Mouse (Mus musculus): ENCODE measurements at regions not wholly inside any gene's neighbourhood (a gene's known extent, or its start where the extent isn't known, plus 50 kb on each side); places are given as distances from the start of the nearest gene placed in this dataset.

DNA sequence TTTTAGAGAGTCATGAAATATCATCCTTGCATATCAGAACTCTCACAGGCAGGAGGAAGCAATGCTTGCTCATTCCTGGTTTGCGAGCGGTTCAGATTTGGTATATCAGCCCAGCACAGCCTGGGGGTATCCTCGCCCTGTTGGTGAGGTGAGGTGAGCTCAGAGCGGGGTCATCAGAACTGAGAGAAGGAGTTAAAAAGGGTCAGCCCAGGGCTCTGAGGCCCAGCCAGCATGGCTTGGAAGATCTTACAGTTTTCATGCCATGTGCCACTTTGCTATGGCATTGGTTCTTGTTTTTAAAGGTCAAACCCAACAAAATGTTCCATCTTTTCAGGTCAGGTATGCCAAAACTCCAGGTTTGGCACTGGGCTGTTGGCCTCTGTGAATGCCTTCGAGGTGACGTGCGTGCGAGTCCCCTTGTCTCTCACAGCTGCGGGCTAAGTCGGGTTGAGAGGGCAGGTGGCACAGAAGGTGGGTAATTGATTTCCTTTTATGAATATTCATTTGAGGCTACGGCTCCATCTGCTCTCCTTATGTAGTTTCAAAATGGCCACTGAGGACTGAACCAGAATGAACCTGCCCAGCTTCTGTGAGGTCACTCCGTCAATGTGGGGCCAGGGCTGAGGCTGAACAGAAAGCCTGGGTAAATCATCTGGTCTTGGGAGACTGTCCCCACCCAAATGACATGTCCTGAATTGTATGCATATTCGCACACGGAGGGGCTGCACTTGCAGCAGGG is 86.3 kb downstream of the Hhipl2 start:
- ATAC-seq (ENCODE audit: low FRiP score, low TSS enrichment) (peak; percentile 31; the same call in 1 of the 2 replicates), DNase-seq (peak; percentile 22)
- Histone ChIP-seq H3K27ac (replicated peaks; ENCODE audit: low read depth, low read length) (no peak overlapping the region), H3K4me3 (replicated peaks; ENCODE audit: low read depth, low read length) (no peak overlapping the region), H3K27me3 (ENCODE audit: control insufficient read depth, insufficient read depth, low read length) (no peaks in the 10 kb centered on the region), H3K4me1 (ENCODE audit: control insufficient read depth, insufficient read depth, low read length) (no peaks in the 10 kb centered on the region), H3K36me3 (ENCODE audit: control insufficient read depth, insufficient read depth, low read length) (no peaks in the 10 kb centered on the region), H3K9ac (replicated peaks; ENCODE audit: low read length) (no peak overlapping the region), H3K4me2 (ENCODE audit: low read length) (no peak overlapping the region), H3K9me3 (ENCODE audit: control insufficient read depth, low read length) (no peaks in the 10 kb centered on the region)
- 63% methylated on average over 14 of the region's 14 CpGs for WGBS

DNA sequence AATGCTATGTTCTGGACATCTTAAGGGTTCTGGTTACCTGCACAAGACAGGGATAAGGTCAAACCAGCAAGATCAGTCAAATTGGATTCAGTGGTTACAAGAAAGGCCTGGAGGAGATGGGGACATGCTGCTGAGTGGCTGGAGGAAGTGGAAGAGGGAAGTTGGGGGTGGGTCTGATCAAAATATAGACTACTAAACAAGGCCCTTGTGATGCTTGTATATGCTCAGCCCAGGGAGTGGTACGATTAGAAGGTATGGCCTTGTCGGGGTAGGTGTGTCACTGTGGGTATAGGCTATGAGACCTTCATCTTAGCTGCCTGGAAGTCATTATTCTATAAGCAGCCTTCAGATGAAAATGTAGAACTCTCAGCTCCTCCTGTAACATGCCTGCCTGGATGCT is 89.9 kb downstream of the Hhipl2 start:
- H3K27me3 ChIP-seq (ENCODE audit: control insufficient read depth, insufficient read depth, low read length): no peaks in the 10 kb centered on the region
- ATAC-seq (ENCODE audit: low FRiP score, low TSS enrichment): no peak
- no peaks in the 10 kb centered on the region for H3K4me1 ChIP-seq (ENCODE audit: control insufficient read depth, insufficient read depth, low read length)
- H3K27ac ChIP-seq (replicated peaks; ENCODE audit: low read depth, low read length): no peak overlapping the region
- H3K9me3 ChIP-seq (ENCODE audit: control insufficient read depth, low read length): no peaks in the 10 kb centered on the region
- no peak overlapping the region for H3K9ac ChIP-seq (replicated peaks; ENCODE audit: low read length)
- 93% methylated on average over 2 of the region's 2 CpGs for WGBS
- H3K36me3 ChIP-seq (ENCODE audit: control insufficient read depth, insufficient read depth, low read length): no peaks in the 10 kb centered on the region
- H3K4me2 ChIP-seq (ENCODE audit: low read length): no peak overlapping the region
- H3K4me3 ChIP-seq (replicated peaks; ENCODE audit: low read depth, low read length): no peak overlapping the region
- no peak for DNase-seq

DNA sequence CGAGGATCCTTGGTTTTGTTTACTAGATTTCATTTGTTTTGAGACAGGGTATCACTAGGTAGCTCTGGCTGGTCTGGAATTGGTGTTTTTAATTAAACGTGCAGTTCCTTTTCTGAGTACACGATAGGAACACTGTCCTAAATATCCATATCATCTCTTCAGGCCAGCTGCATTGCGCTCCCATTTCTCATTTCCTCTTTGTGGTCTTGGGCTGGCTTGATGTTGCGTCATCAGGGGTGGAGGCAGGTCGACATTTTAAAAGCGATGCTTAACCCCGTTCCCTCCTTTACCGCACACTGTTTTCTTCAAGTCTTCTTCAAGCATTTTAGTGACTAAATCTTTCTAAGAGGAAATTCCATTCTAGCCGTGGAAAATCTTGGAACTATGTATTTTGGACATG is 92.7 kb downstream of the Hhipl2 start:
- Histone ChIP-seq H3K9me3 (ENCODE audit: control insufficient read depth, low read length) (no peaks in the 10 kb centered on the region), H3K4me3 (replicated peaks; ENCODE audit: low read depth, low read length) (no peak overlapping the region), H3K4me2 (ENCODE audit: low read length) (no peak overlapping the region), H3K27ac (replicated peaks; ENCODE audit: low read depth, low read length) (no peak overlapping the region), H3K4me1 (ENCODE audit: control insufficient read depth, insufficient read depth, low read length) (no peaks in the 10 kb centered on the region), H3K9ac (replicated peaks; ENCODE audit: low read length) (no peak overlapping the region), H3K36me3 (ENCODE audit: control insufficient read depth, insufficient read depth, low read length) (no peaks in the 10 kb centered on the region), H3K27me3 (ENCODE audit: control insufficient read depth, insufficient read depth, low read length) (no peaks in the 10 kb centered on the region)
- ATAC-seq (ENCODE audit: low FRiP score, low TSS enrichment): no peak
- no peak for DNase-seq
- 90% methylated on average over 10 of the region's 10 CpGs for WGBS

DNA sequence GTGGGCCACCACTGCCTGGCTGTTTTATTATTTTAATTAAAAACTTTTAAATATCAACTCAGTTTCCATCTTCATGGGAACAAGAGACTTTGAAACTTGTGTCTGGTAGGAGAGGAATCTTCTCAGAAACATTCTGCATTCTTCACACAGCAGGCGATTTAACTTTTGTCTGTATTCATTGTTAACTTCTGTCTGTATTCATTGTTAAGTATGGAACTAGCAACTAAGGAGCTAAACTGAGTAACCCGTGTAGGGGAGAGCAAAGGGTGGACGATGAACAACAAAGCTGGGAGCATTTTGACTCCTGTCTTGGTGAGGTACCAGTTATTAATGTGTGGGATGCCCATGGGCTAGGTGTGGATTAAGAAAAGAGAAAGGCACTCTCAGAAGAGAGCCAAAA is 95.9 kb downstream of the Hhipl2 start:
- Histone ChIP-seq H3K9me3 (ENCODE audit: control insufficient read depth, low read length) (no peaks in the 10 kb centered on the region), H3K36me3 (ENCODE audit: control insufficient read depth, insufficient read depth, low read length) (no peaks in the 10 kb centered on the region), H3K27ac (replicated peaks; ENCODE audit: low read depth, low read length) (no peak overlapping the region), H3K4me1 (ENCODE audit: control insufficient read depth, insufficient read depth, low read length) (no peaks in the 10 kb centered on the region), H3K9ac (replicated peaks; ENCODE audit: low read length) (no peak overlapping the region), H3K27me3 (ENCODE audit: control insufficient read depth, insufficient read depth, low read length) (no peaks in the 10 kb centered on the region), H3K4me3 (replicated peaks; ENCODE audit: low read depth, low read length) (no peak overlapping the region), H3K4me2 (ENCODE audit: low read length) (no peak overlapping the region)
- 60% methylated on average over 3 of the region's 3 CpGs for WGBS
- no peak for ATAC-seq (ENCODE audit: low FRiP score, low TSS enrichment)
- no peak for DNase-seq

DNA sequence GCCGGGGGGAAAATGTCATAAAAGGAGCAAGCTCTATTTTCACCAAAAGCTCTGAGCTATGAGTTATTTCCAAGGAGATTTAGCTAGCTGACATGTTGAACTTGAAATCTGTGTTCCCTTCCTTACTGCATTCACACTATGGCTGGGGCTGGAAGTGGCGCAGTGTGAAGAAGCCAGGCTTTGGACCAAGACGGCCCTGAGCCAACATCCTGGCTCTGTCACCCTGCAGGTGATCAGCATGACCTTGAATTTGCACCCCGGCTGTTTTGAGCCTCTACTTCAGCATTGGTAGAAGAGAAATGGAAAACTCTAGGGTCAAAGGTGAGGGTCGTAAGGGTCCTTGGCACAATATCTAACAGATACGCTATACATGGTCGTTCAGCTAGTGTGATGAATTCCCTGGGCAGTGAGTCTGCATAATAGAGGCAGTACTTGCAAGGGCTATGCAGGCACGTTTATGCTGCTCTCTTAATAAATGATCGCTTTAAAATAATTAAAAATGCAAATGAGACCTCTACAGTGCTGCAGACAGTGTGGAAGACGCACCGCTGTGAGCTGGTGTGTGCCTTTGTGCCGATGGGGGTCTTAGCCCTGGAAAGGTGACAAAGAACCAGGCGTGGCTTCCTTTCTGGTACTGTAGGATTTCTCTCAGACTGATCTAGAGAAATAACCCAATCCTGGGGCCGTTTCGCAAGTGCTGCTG is 96.4 kb downstream of the Hhipl2 start:
- Histone ChIP-seq H3K4me1 (ENCODE audit: control insufficient read depth, insufficient read depth, low read length) (no peaks in the 10 kb centered on the region), H3K9me3 (ENCODE audit: control insufficient read depth, low read length) (no peaks in the 10 kb centered on the region), H3K27ac (replicated peaks; ENCODE audit: low read depth, low read length) (0 out of 2 replicates have a peak overlapping the region, but pooled peaks have one; percentile 43), H3K9ac (replicated peaks; ENCODE audit: low read length) (no peak overlapping the region), H3K4me3 (replicated peaks; ENCODE audit: low read depth, low read length) (no peak overlapping the region), H3K27me3 (ENCODE audit: control insufficient read depth, insufficient read depth, low read length) (no peaks in the 10 kb centered on the region), H3K36me3 (ENCODE audit: control insufficient read depth, insufficient read depth, low read length) (no peaks in the 10 kb centered on the region), H3K4me2 (ENCODE audit: low read length) (no peak overlapping the region)
- ATAC-seq (ENCODE audit: low FRiP score, low TSS enrichment) (no peak), DNase-seq (peak; percentile 30)
- 68% methylated on average over 15 of the region's 15 CpGs for WGBS

DNA sequence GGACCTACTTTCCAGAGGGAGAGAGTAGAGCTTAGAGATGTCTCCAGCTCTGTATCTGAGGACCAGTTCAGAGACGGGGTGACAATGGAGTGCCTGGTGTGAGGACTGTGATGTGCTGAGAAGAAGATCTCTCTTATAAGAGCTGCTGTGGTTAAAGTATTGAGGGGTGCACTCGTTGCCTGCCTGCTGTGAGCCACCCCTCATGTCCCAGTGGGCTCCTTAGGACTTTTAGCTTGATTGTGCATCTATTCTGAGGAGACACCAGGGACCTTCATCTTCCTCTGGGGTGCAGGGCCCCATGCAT is 96.9 kb downstream of the Hhipl2 start:
- no peak overlapping the region for H3K4me3 ChIP-seq (replicated peaks; ENCODE audit: low read depth, low read length)
- 75% methylated on average over 2 of the region's 2 CpGs for WGBS
- H3K27me3 ChIP-seq (ENCODE audit: control insufficient read depth, insufficient read depth, low read length): no peaks in the 10 kb centered on the region
- no peaks in the 10 kb centered on the region for H3K36me3 ChIP-seq (ENCODE audit: control insufficient read depth, insufficient read depth, low read length)
- no peaks in the 10 kb centered on the region for H3K9me3 ChIP-seq (ENCODE audit: control insufficient read depth, low read length)
- peaks cover 3% of the 10 kb centered on the region for H3K4me1 ChIP-seq (ENCODE audit: control insufficient read depth, insufficient read depth, low read length)
- ATAC-seq (ENCODE audit: low FRiP score, low TSS enrichment) (no peak), DNase-seq (no peak)
- H3K9ac ChIP-seq (replicated peaks; ENCODE audit: low read length): no peak overlapping the region
- H3K4me2 ChIP-seq (ENCODE audit: low read length): no peak overlapping the region
- 0 out of 2 replicates have a peak overlapping the region, but pooled peaks have one; percentile 43 for H3K27ac ChIP-seq (replicated peaks; ENCODE audit: low read depth, low read length)

DNA sequence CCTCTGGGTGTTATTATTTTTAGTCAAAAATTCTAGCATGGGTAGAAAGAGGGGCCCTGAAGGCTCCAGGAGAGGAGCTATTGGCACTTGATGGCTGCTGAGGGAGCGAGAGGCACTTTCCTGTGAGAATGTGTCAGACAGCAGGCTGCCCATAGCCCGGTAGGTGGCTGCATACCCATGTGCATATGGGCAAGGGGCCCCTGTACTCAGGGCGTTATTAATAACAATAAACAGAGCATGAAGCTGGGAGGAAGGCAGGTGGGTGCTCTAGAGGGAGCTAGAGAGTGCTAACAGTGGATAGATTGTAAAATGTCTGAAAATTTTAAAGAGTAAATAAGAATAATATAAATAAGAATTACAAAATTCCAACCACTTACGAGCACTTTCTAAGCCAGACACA is 98.2 kb downstream of the Hhipl2 start:
- Histone ChIP-seq H3K9me3 (ENCODE audit: control insufficient read depth, low read length) (no peaks in the 10 kb centered on the region), H3K27ac (replicated peaks; ENCODE audit: low read depth, low read length) (no peak overlapping the region), H3K4me3 (replicated peaks; ENCODE audit: low read depth, low read length) (no peak overlapping the region), H3K9ac (replicated peaks; ENCODE audit: low read length) (no peak overlapping the region), H3K4me1 (ENCODE audit: control insufficient read depth, insufficient read depth, low read length) (peaks cover 11% of the 10 kb centered on the region), H3K36me3 (ENCODE audit: control insufficient read depth, insufficient read depth, low read length) (no peaks in the 10 kb centered on the region), H3K27me3 (ENCODE audit: control insufficient read depth, insufficient read depth, low read length) (no peaks in the 10 kb centered on the region), H3K4me2 (ENCODE audit: low read length) (no peak overlapping the region)
- WGBS: 75% methylated on average over 4 of the region's 4 CpGs
- peak; percentile 44 for DNase-seq
- ATAC-seq (ENCODE audit: low FRiP score, low TSS enrichment): no peak

DNA sequence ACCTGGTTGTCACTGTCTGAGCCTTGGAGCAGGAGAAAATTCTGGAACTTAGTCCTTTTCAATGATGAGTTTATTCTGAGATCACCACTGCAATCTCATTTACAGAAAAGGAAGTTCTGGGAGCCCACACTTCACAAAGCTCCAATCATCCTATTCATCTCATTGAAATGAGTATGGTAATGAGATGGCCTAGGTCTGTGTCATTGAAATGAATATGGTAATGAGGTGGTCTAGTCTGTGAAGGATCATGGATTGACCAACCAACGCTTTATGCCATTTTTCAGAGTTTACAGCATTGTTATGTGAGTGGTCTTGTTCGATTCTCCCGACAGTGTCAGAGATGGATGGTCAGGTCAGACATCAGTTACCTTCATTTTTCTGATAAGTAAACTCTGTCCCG is 99.2 kb downstream of the Hhipl2 start:
- H3K4me3 ChIP-seq (replicated peaks; ENCODE audit: low read depth, low read length): no peak overlapping the region
- no peak overlapping the region for H3K9ac ChIP-seq (replicated peaks; ENCODE audit: low read length)
- peaks cover 22% of the 10 kb centered on the region for H3K4me1 ChIP-seq (ENCODE audit: control insufficient read depth, insufficient read depth, low read length)
- no peaks in the 10 kb centered on the region for H3K27me3 ChIP-seq (ENCODE audit: control insufficient read depth, insufficient read depth, low read length)
- no peak overlapping the region for H3K27ac ChIP-seq (replicated peaks; ENCODE audit: low read depth, low read length)
- ATAC-seq (ENCODE audit: low FRiP score, low TSS enrichment) (no peak), DNase-seq (no peak)
- 69% methylated on average over 4 of the region's 4 CpGs for WGBS
- H3K4me2 ChIP-seq (ENCODE audit: low read length): no peak overlapping the region
- H3K36me3 ChIP-seq (ENCODE audit: control insufficient read depth, insufficient read depth, low read length): no peaks in the 10 kb centered on the region
- no peaks in the 10 kb centered on the region for H3K9me3 ChIP-seq (ENCODE audit: control insufficient read depth, low read length)

DNA sequence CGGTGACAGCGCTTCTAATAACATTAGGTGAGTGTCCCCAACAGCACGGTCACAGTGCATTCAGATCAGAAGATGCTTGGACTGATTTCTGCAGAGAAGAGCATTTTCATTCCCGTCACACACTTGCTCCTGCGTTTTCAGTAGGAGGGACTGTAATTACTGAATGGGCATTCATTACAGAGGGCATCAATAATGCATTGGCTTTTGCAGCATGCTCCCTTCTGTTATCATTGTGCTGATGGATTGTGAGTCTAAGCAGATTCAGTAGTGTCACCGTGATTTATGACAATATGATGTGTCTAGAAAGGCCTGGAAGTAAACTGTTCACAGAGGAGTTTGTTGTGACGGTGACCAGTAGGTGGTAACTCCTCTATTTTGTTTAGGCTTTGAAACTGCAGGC is 103.6 kb downstream of the Hhipl2 start:
- 21% methylated on average over 7 of the region's 7 CpGs for WGBS
- Histone ChIP-seq H3K27me3 (ENCODE audit: control insufficient read depth, insufficient read depth, low read length) (no peaks in the 10 kb centered on the region), H3K9me3 (ENCODE audit: control insufficient read depth, low read length) (no peaks in the 10 kb centered on the region), H3K4me3 (replicated peaks; ENCODE audit: low read depth, low read length) (no peak overlapping the region), H3K36me3 (ENCODE audit: control insufficient read depth, insufficient read depth, low read length) (no peaks in the 10 kb centered on the region), H3K27ac (replicated peaks; ENCODE audit: low read depth, low read length) (peak overlapping the region; percentile 79), H3K4me2 (ENCODE audit: low read length) (no peak overlapping the region), H3K9ac (replicated peaks; ENCODE audit: low read length) (no peak overlapping the region), H3K4me1 (ENCODE audit: control insufficient read depth, insufficient read depth, low read length) (peaks cover 26% of the 10 kb centered on the region)
- DNase-seq (peak; percentile 75), ATAC-seq (ENCODE audit: low FRiP score, low TSS enrichment) (peak; percentile 73; the same call in 1 of the 2 replicates)

Measured in midbrain, embryonic 14.5 days (tissue).